Mouse (Mus musculus) embryo, embryonic 11 days (tissue): ENCODE measurements at regions not wholly inside any gene's neighbourhood (a gene's known extent, or its start where the extent isn't known, plus 50 kb on each side); places are given as distances from the start of the nearest gene placed in this dataset.

ENCODE experiments used
- DNase-seq: peaks from one replicate; pipeline ENCODE4 v3.0.0-alpha.2; 2015

- no peak for DNase-seq
These were observed 253.2 kb upstream of the Sox11 start for GRCm38 (mm10) chr12:27595576-27595975.

GRCm38 (mm10) chr12:27593436-27593835 lies 251.1 kb upstream of the Sox11 start:
- DNase-seq, result no peak

- DNase-seq, result peak; percentile 53
These were observed 233.8 kb upstream of the Sox11 start for GRCm38 (mm10) chr12:27576109-27576700.

DNA sequence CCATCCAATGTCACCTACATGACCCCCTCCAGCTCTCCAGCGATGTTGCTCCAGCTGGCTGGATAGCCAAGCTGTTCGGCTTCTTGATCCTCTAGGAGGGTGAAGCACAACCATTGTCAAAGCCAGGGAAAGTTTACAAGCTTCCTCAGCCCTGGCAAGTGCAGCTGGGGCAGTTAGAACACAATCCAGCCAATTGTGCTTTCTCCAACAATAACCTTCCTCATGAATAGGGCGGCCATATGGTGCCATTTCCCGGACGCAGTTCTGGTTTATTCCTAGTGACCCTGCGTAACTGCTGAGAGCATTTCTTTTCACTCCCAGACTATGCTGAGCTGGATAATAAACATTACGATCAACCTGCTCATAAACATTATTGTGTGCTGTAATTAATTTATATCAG lies 233.3 kb upstream of the Sox11 start:
- DNase-seq, result peak; percentile 75

DNA sequence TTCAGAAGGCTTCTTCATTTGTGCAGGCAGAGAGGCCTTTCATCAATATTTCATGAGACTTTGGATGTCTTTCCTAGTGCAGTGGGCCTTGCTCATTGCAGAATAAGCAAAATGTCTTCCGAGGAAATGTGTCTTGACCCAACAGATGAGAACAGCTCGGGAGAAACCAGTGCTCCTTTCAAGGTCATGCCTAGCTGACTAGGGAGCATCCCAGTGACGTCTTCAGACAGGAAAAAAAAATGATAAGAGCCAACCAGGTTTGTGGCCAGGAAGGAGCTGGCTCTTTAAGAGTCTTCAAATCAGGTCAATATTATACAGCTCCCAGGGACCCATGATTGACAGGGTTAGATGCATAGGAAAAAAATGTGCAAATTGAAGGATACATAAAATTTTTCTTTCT lies 224.9 kb upstream of the Sox11 start:
- DNase-seq, result no peak

DNA sequence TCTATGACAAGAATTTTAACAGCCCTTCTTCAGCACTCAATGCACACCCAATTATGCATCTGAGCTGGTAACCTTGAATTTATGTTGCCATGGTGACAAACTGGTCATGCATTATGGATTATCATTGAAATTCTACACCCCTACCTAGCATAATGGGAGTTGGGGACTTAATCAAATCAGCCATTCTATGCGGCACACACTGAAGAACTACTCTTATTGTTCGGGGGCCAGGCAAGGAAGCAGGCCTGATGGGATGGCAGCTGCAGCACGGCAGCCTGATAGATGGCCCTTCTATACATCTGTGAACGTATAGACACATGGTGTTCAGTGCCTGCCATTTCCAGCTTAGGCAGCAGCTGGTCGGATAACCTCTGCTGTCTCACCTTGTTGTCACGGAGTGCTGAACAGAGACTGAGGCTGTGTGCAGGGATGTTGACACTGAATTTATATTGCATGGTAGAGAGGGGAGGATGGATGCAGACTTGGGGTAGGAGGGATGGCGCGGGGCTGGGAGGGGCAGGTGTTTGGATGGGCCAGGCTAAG lies 223.7 kb upstream of the Sox11 start:
- DNase-seq, result peak; percentile 82

- DNase-seq, result peak; percentile 44
These were observed 222.4 kb upstream of the Sox11 start for GRCm38 (mm10) chr12:27564641-27565306.

- DNase-seq, result peak; percentile 72
These were observed 221.5 kb upstream of the Sox11 start for GRCm38 (mm10) chr12:27563900-27564299.

- no peak for DNase-seq
These were observed 210.4 kb upstream of the Sox11 start for GRCm38 (mm10) chr12:27552809-27553208.

GRCm38 (mm10) chr12:27538210-27538609 lies 195.8 kb upstream of the Sox11 start:
- DNase-seq, result no peak

DNA sequence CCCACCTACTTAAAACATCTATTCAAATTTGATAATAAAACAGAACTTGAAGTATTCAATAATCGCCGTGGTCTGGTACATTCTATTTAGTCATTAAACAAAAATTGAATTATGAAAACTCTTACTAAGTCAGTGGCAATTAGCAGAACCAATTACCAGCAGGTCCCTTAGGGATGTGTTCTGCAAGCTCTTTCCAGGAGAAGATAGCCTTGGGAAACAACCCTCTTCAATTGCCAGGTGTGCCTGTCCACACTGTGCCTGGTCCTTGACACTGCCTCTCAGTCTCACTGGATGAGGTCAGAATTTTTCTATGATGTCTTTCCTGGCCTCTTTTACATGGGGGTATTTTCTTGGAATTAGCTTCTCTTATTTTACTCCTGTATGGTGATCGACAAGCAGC lies 195.1 kb upstream of the Sox11 start:
- no peak for DNase-seq

DNA sequence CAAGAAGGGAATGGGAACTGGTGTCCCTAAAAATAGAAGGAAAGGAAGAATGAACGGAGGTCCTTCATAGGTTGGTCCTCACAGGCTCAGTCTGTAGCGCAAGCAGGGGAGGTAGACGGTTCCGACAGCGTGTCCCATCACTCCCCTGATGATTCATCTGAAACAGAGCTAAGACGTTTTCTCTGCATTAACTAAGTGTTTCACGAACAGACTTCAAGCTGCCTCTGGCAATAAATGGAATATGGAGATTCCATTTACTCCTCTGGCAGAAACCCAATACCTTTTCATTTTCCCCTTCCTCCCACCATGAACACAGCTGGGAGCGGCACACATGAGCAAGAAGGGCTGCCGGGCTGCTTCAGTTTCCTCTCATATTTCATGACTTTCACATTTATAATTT lies 194.6 kb upstream of the Sox11 start:
- peak; percentile 22 for DNase-seq

DNA sequence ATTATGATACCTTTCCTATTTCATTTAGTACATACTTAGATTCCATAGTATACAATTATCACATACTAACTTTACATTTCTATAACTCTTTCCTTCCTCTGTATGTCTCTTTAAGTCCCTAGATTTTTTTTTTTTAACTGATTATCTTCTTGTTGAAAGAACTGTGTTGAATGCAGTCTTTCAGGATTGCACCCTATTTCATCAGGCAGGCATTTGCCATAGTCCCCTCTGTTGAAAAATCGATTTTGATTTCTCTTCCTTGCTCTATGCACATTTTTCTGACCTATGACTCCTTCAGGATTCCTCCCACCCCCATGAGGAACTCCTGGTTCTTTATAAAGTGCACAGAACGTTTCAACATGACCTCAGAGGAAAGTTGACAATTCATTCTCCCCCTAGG lies 183.2 kb upstream of the Sox11 start:
- no peak for DNase-seq

- no peak for DNase-seq
These were observed 170.9 kb upstream of the Sox11 start for GRCm38 (mm10) chr12:27513253-27513652.

DNA sequence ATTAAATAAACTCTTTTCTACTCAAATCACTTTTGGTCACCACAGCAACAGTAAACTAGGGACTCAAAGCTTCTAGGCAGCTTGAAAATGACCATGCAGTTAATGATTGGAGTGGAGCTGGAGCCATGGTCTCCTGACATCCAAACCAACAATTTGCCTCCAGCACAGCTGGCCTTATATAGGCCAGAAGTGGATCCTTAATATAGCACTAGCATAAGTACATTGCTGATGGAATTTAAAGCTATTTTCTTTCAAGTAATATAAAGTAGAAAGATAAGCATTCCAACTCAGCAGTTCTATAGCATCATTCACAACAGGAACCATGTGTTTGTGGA lies 165.8 kb upstream of the Sox11 start:
- no peak for DNase-seq

DNA sequence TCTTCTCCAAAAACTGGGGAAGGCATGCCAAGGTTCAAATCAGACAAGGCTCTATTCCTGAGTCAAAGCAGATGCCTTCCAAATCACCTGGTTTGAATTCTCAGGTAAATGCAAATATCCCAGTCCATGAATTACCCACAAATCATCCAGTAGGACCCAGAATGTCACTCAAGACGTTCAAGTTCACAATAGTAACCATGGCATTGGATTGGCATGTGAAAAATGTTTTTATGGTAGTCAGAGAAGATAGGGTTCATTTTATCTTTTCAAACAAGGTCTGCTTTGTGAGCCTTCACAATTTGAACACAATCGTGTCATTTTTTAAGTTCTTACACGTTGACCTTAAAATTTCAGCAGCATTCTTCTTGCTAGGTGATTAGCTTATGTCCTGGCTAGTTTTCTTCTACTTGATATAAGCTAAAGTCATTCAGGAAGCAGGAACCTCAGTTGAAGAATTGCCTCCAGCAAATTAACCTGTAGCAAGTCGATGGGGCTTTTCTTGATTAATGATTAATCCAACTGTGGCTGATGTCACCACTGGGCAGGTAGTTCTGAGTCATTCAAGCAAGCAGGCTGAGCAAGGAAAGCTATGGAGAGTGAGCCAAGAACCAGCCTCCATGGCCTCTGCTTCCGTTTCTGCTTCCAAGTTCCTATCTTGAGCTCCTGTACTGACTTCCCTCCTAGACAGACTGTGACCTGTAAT lies 165.3 kb upstream of the Sox11 start:
- no peak for DNase-seq

- peak; percentile 58 for DNase-seq
These were observed 160.5 kb upstream of the Sox11 start for GRCm38 (mm10) chr12:27502716-27503486.

DNA sequence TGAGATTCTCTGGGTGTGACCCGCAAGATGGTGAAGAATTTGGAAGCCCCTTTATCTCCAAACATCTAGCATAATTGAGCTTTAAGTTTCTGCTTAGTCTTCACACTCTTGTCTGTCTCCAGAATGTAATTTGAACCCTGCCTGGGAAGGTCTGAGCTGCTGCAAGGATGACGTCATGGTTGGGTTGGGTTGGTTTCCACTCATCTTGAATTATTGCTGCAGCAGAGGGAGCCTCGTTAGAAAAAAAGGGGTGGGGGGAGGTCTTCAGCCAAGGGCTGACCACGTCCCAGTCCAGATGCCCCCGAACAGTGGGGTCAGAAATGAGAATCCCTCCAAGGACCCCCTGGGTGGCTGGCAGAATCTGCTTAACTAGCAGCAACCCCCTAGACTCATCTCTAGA lies 158.1 kb upstream of the Sox11 start:
- DNase-seq, result peak; percentile 62

DNA sequence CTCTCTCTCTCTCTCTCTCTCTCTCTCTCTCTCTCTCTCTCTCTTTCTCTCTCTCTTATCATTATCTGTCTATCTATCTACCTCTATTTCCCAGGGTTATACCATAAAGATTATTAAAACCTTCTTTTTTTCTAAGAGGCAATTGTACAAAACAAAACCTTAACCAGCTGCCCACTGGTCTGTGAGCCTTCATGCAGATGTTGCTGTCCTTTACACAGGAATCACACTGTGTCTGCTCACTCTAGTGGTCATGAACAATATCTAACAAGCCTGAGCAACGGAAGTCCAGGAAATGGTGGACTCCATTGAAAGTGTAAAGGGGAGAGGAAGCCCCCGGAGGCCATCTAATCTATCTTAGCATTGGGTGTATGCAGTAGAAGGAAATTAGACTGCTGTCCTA lies 156.9 kb upstream of the Sox11 start:
- no peak for DNase-seq

DNA sequence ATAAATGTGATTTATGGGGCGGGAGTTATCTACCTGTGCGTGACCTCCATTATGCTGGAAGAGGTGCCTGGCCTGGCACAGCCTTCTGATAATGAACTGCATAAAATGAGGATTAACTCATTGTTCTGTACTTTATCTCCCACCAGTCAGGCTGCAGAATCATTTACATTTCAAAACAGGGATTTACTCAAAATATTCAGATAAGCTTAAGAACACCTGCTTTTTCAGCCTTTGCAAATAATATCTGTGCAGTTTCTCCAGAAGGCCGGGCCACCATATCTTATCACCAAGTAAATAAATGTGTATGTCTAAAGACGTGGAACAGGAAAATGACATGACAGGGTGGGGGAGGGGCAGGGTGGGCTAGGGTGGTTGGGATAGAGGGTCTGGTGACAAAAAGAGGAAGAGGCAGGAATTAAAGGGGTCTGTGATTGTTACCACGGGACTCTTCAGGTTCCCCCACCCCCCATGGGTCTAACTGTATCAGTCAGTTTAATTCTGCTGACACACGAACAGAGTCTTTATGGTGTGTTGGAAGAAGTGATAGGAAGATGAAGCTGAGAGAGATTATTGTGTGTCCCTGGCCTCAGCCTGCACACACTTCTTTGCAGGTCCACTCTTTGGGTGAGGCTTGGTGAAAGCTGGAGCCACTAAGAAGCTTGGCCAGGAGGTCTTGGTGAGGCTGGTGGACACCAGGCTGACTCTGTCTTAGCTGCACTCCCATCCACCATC lies 154.6 kb upstream of the Sox11 start:
- no peak for DNase-seq

GRCm38 (mm10) chr12:27492270-27492669 lies 149.9 kb upstream of the Sox11 start:
- no peak for DNase-seq

DNA sequence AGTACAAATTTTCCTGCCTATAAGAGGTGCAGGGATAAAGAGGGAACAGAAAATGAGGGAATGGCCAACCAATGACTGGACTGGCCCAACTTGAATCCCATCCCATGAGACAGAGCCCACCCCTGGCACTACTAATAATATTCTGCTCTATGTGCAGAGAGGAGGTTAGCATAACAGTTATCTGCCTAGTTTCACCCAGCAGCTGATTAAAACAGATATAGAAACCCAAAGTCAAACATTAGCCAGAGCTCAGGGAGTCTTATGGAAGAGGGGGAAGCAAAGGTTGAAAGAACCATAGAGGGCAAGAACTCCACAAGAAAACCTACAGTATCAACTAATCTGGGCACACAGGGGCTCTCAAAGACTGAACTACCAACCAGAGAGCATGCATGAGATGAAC lies 138.9 kb upstream of the Sox11 start:
- DNase-seq, result no peak

DNA sequence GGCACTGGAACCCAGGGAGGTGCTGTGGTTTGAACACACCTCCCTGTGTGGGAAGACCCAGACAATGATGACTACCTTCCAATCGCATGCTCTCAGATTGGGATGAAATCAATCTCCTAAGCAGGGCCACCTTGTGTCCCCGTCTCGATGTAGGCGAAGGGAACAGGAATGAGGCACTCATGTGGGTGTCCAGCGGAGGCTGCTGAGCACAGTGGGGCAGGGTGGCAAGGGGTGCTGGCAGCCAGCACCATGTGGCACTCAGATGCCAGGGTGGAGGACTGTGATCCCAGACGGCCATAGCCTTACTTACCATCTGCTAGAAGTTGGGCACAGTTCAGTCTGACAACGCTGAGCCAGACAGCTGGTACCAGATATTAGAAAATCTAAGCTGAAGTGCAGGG lies 137.2 kb upstream of the Sox11 start:
- no peak for DNase-seq
